Mouse (Mus musculus) bone marrow macrophage, adult 2 months (primary cell): ENCODE data around the gene Ccdc194.

Experiments
- CTCF ChIP-seq: IDR thresholded peaks from 2 replicates; pipeline ENCODE4 v1.5.1; 2012; ENCODE audit warnings: low read depth, mild to moderate bottlenecking, low read length, moderate library complexity
- POLR2A ChIP-seq: IDR thresholded peaks from 2 replicates; pipeline ENCODE4 v1.6.1; 2012; ENCODE audit warnings: mild to moderate bottlenecking, low read depth, low read length, borderline replicate concordance

DNA sequence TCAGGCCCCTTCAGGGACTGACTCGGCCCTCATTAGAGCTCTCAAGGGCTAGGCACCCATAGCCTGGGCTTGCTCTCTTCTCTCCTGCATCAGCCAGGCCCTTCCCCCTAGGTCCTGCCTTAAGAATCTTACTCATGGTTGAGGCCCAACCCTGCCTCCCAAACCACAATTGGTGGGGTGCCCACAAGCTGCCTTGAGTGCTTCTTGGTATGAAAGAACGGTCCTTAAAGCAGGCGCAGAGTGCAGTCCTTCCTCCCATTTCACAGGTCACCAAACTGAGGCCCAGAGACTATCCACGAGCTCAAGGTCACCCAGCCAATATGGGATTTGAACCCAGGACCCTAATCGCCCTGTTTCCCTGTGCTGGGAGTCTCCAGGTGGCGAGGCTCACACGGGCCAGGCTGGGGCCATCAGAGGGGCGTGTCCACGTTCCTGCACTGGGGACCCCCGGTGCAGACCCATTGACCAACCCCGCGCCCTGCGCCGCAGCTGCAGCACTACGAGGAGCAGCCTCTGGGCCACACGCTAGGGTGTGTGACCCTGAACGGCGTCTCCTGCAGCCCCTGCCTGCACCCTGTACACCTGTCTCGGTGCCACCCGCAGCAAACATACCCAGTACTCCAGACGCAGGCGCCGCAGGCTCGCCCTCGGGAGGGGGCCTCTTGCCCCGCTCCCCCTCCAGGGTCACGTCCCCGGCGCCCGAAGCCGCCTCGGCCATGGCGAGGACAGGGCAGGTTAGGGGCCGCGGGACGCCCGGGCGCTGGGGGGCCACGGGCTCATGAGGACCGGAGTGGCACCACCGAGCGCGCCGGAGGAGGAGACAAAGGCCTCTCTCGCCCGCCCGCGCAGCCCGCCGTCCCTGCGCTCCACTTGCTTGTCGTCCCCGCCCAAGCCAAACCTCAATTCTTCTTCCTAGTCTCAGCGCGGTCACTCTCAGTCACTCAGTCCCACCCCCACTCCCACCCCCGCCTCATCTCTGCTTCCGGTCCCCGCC lies 40.1 kb downstream of the Ccdc194 start, which contains the start of gene Ano8:
- TF ChIP-seq POLR2A, result no peak
- no peak for TF ChIP-seq CTCF
